Mouse (Mus musculus): ENCODE data around the gene Mrgprf.

Mrgprf gene

DNA sequence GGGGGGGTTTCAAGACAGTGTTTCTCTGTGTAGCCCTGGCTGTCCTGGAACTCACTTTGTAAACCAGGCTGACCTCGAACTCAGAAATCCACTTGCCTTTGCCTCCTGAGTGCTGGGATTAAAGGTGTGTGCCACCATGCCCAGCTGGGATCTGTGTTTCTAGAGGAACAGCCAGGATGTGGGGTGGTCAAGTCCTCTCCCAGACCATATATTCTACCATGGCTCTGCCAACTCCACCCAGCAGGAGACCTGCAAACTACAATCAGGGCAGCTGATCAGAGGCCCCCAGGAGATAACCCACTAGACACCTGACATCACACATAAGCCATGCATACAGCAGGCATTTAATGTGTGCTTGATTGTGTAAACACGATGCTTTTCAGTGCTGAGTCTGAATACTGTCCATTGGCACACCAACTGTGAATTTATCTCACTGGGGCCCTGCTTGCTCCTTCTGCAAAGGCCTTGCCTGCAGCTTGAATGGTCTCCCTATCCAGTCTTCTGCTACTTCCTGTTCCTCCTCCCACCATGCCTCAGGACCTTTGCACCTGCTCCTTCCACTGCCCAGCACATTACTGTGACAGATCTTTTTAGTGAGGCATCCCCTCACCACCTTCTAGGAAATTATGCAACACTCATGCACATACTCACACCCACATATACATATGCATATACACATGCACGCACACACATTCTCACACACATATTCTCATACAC lies 35.1 kb downstream of the Mrgprf start:
- no peak for DNase-seq (ENCODE audit: low spot score)

DNA sequence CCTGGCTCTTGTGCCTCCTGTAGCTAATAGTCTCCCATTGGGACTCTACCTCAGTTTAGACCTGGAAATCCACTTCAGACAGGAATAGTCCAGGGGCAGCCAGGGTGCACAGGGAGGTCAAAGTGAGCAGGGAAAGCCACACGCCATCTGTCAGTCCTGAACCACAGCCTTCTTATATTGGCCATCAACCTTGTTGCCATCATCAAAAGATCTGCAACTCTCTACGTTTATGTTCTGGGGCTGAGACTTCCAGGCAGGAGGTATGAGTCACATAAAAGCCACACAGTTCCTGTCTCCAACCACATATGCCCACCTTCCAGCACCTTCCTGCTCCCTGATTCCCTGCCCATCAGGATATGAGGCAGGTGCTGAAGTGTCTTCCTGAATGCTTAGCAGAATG lies 37.3 kb downstream of the Mrgprf start:
- DNase-seq (ENCODE audit: low spot score) = no peak

DNA sequence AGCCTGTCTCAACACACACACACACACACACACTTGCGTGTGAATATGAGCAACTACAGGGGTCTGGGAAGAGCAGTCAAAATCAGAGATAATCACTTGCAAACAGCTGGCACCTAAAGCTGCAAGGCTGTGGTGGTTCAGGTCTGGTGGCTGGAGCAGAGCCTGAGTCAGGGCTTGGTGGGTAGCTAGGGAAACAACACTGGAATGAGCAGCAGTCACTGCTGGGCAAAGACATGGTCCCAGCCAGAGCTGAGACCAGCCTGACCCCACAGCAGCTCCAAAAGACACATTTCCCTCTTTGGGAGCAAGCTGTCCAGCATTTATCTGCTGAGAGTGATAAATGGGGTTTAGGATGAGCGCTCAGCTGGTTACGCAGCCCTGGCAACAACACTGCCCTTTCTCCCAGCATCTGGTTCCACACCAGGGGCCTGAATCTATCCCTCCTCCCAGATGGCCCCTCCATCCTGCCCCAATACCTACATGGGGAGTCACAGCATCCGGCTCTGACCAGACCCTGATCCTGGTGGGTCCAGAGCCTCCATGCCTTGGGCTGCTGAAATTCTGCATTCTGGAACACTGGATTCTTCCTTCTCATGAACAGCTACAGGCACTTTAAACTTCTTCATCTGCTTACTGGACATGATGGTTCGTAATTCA lies 39.7 kb downstream of the Mrgprf start:
- DNase-seq (ENCODE audit: low spot score) = no peak
